Mouse (Mus musculus) telencephalon, adult 2 months (tissue): ENCODE data around the gene Best1.
"Not testable (repeated sequence)": the region's sequence is repeated elsewhere in the genome, so short reads cannot be mapped to it uniquely, and the experiment has no call there.

Experiments
- DNase-seq: peaks from one replicate; pipeline ENCODE4 v3.0.0-alpha.2; 2011; ENCODE audit warnings: low read depth, low spot score

Best1 gene

GRCm38 (mm10) chr19:9992011-9992958 is 9.1 kb downstream of the Best1 start:
- no peak for DNase-seq

DNA sequence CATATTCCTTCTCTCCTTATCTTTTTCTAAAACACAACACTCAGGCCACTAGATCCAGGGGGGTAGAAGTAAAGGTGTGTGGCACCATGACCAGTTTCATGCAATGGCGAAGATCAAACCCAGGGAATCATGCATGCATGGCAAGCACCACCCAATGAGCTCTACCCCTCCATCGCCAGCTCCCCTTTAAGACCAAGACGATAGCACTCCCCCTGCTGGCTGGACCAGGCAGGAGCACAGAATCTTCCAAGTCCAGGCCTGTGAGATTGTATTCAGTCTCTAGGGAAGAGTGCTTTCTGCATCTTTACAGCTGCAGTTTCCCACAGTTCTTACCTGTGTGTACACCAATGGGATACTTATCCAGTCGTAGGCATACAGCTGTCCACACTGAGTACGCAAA is 10.1 kb downstream of the Best1 start:
- DNase-seq: no peak

- DNase-seq: no peak
Observed at GRCm38 (mm10) chr19:9989884-9990256, 11.6 kb downstream of the Best1 start.

GRCm38 (mm10) chr19:9989171-9989883 is 12.1 kb downstream of the Best1 start:
- DNase-seq: no peak

DNA sequence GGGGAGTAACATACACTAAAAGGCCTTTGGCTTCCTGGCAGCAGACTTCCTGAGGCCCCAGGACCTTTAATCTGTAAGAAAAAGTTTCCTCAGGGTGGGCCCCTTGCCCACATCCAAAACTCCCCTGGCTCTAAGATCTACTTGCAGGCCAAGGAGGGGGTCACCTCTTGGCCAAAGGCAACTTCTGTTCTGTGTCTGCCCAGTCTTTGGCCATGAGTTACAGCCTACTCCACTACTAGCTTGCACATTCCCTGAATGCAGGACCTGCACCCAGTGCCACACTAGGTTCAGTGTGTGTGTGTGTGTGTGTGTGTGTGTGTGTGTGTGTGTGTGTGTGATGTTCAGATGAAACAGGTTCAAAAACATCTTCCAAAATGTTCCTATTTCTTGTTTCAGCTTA is 13.8 kb downstream of the Best1 start:
- no peak for DNase-seq

GRCm38 (mm10) chr19:9987192-9987591 is 14.2 kb downstream of the Best1 start:
- DNase-seq: no peak

DNA sequence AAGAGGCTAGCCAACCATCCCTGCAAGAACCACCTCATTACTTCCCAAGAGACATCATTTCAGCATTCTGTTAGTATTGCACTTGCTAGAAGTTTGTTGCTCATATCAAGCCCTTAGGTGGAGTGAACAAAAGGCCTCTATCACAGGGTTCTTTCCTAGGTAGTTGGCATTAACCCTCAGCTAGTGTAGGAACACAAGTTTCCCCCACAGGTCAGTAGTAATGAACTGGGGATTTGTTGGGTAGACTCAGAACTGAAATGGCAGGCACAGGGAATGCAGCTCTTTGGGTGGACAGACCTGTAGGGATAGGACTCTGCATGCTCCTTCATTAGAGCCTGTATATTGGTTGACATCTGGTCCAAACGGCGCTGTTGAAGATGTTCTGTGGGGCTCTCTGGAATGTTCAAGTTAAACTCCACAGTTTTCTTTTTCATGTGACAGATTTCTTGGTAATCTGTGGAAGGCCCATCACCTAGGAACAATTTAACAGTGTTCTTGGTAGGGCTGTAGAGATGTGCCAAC is 15.5 kb downstream of the Best1 start:
- DNase-seq: no peak

DNA sequence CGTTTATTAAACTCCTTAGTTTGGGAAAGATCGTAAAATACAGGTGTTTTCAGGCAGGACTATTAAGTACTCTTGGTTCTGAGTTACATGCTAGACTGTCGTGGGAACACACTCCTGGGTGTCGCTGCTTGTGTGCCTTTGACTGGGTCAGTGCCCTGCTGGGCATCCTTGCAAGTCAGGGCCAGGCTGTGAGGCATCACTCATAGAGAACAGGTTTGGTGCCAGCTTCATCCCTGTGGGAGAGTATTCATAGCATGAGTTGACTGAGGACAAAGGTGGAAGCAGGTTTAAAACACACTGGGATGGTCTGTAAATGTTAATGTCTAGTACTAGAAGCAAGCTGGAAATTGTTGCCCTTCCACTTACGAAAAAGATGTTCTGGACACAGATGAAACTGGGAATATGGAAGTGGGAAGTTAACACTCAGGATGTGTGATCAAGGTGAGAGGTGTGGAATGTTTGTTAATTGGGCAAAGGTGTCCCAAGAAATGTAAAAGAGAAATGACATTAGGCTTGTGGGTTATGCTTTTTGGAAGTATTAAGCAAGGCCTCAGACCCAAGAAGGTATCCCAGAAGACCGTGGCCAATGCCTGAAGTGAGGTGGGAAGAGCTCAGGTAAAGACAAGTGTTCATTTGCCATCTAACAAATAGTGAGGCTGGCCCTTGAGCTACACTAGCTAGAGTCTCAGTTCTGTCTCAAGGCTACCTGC is 16.1 kb downstream of the Best1 start:
- DNase-seq: no peak

DNA sequence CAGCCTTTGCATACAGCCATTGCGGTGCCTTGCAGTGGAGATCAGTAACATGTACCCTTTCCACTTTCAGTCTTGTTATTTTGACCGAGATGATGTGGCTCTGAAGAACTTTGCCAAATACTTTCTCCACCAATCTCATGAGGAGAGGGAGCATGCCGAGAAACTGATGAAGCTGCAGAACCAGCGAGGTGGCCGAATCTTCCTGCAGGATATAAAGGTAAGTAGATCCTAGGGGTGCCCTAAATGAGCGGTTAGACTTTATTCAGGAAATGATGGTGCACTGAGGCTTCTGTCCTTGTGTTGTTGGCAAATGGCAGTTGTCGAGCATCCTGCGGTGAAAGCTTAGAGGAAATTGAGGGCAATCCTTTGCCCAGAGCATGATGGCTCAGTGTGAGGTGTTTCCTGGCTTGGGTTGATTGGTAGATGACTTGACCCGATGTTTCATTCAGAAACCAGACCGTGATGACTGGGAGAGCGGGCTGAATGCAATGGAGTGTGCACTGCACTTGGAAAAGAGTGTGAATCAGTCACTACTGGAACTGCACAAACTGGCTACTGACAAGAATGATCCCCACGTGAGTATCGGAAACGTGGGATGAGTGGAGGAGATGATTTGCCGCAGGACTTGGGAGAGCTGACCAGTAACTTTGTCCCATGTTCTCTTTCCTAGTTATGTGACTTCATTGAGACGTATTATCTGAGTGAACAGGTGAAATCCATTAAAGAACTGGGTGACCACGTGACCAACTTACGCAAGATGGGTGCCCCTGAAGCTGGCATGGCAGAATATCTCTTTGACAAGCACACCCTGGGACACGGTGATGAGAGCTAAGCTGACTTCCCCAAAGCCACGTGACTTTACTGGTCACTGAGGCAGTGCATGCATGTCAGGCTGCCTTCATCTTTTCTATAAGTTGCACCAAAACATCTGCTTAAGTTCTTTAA is 17.1 kb downstream of the Best1 start:
- no peak for DNase-seq

DNA sequence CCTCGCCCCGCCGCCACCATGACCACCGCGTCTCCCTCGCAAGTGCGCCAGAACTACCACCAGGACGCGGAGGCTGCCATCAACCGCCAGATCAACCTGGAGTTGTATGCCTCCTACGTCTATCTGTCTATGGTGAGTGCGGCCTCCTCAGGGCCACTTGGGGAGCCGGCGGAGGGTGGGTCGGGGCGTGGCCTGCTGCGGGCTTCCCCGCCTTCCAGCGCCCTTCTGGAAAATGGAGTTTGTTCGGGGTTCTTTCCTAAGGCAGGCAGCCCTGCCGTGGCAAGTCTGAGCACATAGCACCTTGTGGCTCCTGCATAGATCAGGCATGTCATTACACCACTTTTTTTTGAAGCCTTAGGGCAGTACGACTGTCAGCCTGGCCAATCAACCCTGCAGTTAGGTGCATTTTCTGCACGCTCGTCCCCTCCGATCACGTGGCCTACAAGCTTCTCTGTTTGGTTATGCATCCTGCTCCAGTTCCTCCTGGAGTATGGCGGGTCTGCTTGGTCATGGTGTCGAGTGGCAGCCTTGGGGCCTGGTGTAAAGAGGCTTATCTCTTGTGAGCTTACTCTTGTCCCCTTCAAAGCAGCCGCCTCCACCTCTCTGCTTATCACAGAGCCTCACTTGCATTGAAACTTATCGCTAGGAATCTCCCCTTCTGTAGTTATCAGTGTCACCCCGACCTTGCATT is 18.4 kb downstream of the Best1 start:
- no peak for DNase-seq

DNA sequence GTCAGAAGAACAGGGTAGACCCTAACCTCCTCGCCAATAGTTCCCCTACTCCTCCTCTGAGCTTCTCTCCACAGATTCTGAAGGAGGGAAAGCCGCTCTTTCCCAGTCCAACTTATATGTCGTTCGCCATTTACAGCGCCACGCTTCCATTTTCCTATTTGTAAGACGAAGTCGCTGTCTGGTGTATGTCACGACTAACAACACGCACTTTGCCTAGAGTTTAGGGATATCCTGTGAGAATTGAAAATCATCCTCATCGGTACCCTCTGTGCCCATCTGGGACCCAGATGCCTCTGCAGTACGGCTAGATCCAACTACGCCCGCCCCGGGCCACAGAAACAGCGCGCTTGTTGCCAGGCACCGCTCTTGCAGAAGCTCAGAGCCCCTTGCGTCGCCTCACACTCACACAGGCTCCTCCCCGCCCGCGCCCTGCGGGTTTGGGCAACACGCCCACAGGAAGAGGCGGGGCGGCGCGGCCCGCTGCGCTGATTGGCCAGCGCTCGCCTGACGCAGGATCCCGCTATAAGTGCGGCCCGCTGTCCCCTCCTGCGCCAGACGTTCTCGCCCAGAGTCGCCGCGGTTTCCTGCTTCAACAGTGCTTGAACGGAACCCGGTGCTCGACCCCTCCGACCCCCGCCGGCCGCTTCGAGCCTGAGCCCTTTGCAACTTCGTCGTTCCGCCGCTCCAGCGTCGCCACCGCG is 19.1 kb downstream of the Best1 start:
- DNase-seq: peak; percentile 96

GRCm38 (mm10) chr19:9981621-9982020 is 19.8 kb downstream of the Best1 start:
- DNase-seq: no peak

- DNase-seq: no peak
Observed at GRCm38 (mm10) chr19:9980258-9980657, 21.2 kb downstream of the Best1 start, which contains the start of gene Fth1. Gene Fth1, plus strand, starts transcription at chr19:9980598.

DNA sequence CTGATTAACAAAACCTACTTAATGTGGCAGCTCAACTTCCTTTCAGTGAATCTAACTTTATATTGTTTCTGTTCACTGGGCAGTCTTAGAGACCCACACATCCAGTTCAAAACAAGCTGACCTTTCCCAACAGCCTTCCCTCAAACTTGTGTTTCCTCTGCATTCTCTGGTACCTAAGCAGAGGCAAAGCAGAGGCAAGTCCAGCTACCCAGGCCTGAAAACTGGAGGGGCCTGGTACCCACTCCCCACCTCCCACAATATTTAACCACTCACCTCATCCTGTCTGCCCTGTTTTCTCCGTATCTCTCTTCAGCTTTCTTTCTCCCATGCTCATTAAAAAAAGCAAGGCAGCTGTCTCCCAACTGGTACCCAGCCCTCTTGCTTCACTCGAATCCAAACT is 22.3 kb downstream of the Best1 start:
- no peak for DNase-seq

GRCm38 (mm10) chr19:9978431-9978951 is 22.9 kb downstream of the Best1 start:
- DNase-seq: no peak

DNA sequence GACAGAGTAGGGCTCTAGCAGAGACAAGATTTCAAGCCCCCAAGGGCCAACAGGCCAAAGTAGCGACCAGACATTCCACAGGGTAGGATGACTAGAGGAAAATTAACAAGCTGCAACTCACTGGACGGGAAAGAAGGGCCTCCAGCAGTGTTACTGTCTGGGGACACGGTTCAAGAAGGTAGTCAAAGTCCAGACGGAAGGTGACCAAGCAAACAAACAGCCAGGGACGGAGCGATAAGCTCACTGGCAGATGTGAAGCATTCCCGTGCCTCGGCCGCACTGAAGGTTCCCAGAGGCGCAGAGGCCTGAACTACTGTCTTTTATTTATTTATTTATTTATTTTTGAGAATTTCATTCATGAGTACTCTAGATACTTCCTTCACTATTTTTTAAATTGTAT is 24.3 kb downstream of the Best1 start:
- DNase-seq: no peak

GRCm38 (mm10) chr19:9974853-9975252 is 26.6 kb downstream of the Best1 start:
- not testable (repeated sequence) for DNase-seq

DNA sequence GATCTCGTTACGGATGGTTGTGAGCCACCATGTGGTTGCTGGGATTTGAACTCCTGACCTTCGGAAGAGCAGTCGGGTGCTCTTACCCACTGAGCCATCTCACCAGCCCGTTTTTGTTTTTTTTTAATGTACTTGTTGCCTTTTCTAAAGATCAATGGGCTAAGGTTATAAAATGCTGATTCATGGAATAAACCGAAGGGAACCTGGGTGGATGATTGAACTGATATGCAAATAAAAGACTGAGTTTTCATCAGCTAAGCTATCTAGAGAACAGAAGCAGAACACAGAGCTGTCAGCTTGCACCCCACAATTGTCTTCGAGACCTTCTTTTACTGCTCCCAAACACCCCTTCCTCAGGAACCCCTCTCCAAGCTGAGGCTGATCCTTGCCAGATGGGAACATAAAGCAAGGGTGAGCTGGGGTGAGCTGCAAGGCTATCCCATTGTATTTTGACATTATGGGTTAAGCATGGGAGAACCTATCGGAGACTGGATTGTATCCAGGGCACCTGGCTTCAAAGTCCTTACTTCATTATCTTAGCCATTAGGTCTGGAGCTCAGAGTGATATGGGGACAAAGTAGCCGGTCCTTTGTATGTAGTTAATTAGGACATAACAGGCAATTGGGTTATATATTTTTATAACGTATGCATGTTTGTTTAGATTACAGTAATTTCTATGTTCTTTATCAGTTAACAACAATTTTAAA is 33.2 kb downstream of the Best1 start:
- DNase-seq: no peak
